Mouse (Mus musculus): ENCODE data around the gene L1td1.
"Not testable (repeated sequence)": the region's sequence is repeated elsewhere in the genome, so short reads cannot be mapped to it uniquely, and the experiment has no call there.

The L1td1 gene

DNA sequence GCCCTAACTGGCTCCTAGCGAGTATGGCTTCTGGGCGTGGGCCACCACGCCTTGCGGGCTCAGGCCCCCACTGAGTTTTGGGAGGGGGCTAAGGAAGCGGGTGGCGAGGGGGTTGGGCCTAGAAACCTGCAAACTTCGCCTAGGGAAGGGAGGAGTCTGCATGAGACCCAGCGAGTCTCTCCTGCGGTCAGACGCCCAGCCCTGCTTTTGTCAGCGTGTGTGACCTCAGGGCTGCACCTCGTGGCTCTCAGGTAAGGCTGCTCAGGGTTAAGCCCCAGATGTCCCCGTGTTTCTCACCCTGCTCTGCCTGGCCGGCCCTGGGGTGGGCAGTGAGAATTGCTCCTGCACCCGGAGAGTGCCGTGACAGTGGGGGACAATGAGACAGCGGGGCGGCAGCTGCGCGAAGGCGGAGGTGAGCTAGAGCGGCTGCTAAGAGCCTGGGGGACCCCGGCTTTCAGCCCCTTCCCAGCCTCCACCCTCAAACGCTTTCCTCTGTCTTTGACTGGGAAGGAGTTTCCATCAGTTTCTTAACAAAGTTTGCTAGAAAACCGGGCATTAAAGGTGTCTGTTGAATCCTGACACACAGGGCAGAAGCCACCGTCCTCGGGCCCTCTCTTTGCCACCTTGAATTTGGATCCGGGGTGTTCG lies at the start of gene L1td1:
L1td1 (plus strand) TSS at position 145 of the 648 bp plus-strand sequence.
- no peak for DNase-seq (ENCODE audit: low read depth, low spot score)

DNA sequence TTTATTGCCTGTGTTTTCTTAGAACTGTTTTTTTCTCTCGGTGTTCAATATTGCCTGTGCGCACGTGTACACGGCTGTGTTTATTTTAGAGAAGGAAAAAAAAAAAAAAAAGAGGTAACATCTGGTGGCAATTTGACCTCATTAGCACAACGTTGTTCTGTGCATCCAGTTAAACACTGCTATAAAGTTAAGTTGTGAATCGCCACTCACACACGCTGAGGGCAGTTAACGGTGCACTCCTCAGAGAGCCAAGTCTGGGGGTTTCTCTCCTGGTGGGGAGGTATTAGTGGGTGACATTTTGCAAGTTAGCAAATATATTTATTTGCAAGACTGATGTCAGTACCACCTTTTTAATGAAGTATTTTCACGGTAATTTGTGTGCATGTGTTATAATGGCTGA lies 49.0 kb upstream of the L1td1 start:
- DNase-seq (ENCODE audit: low read depth, low spot score), result no peak

GRCm38 (mm10) chr4:98686678-98687267 lies 39.8 kb upstream of the L1td1 start:
- no peak for DNase-seq (ENCODE audit: low read depth, low spot score)

DNA sequence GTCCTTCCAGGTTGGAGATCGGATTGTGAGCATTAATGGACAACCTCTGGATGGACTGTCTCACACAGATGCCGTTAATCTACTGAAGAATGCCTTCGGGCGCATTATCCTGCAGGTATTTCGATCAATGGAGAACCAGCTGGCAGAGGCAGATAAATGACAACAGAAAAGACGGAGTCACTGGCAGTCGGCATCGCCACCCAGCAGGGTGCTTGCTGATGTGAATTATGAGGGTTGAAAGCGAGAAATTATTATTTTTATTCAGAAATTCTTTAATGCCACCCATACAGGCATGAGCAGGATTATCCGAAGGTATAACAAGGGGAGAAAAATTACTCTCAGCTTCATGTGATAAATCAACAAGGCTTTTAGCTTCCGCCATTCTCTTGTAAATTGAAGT lies 38.4 kb upstream of the L1td1 start:
- DNase-seq (ENCODE audit: low read depth, low spot score), result no peak

DNA sequence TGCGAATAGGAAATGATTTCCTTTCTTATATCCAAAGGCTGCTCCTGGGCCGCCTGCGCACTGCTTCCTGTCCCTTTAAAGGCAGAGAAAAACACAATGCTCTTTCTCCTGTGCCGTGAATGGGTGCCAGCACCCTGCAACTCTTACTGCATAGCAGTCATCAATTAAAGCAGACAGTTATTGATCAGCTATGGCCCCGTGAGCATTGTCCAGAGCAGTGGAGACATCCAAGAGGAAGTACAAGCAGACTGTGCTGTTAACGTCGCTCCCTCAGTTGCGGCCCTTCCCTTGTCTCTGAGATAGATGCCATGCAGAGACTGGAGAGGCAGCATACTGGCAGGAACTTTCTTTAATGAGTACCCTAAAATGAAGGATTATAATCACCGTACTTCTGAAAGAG lies 38.0 kb upstream of the L1td1 start:
- DNase-seq (ENCODE audit: low read depth, low spot score), result no peak

DNA sequence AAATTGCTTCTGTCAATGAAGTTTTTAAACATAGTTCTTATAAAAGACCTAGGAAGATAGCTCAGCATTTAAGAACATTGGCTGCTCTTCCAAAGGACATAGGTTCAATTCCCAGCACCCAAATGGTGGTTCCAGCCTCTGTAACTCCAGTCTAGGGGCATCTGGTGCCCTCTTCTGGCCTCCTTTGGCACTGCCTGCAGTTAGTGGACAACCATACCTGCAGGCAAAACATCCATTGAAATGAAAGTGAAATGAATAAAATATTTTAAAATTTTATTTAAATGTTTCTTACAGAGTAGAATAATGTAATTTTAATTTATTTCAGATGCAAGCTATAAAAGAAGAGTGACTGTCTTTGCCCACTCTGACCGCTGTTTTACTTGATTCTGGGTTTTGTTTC lies 36.5 kb upstream of the L1td1 start:
- DNase-seq (ENCODE audit: low read depth, low spot score), result no peak

- peak; percentile 30 for DNase-seq (ENCODE audit: low read depth, low spot score)
These were observed 32.9 kb upstream of the L1td1 start for GRCm38 (mm10) chr4:98693465-98694185.

DNA sequence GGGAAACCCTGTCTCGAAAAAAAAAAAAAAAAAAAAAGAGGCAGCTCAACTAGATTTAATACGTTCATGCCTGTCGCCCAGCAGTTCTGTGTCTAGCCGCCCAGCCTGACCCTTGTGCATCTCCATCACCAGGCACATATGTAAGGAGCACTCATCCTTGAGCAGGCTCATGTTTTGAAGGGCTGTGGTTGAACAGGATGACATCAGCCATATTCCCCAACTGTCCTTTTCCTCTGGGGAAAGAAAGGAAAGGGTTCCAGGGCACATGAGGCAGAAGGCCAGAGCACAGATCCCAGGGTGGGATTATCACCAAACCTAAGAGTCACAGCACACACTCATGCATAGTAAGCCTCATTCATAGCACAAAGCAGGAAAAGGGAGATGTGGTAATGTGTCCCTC lies 28.6 kb upstream of the L1td1 start:
- no peak for DNase-seq (ENCODE audit: low read depth, low spot score)

- DNase-seq (ENCODE audit: low read depth, low spot score), result no peak
These were observed 27.6 kb upstream of the L1td1 start for GRCm38 (mm10) chr4:98698921-98699320.

DNA sequence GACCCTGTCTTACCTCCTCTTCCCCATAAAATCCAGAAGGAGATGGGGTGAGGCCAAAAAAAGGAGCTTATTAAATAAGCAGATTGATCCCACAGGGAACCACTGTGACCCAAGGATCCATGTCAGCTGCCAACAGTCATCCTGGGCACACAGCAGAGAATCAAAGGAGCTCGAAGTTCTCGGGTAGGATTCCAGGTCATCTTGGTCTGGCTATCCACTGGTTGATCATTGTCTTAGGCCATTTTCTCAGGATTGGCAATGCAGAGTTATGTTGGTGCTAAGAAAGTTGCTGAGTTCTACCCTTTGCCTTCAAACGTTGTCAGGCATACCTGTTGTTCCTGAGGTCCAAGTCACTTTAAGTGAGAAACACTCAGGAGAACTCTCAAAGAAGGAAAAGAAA lies 26.4 kb upstream of the L1td1 start:
- DNase-seq (ENCODE audit: low read depth, low spot score), result no peak

DNA sequence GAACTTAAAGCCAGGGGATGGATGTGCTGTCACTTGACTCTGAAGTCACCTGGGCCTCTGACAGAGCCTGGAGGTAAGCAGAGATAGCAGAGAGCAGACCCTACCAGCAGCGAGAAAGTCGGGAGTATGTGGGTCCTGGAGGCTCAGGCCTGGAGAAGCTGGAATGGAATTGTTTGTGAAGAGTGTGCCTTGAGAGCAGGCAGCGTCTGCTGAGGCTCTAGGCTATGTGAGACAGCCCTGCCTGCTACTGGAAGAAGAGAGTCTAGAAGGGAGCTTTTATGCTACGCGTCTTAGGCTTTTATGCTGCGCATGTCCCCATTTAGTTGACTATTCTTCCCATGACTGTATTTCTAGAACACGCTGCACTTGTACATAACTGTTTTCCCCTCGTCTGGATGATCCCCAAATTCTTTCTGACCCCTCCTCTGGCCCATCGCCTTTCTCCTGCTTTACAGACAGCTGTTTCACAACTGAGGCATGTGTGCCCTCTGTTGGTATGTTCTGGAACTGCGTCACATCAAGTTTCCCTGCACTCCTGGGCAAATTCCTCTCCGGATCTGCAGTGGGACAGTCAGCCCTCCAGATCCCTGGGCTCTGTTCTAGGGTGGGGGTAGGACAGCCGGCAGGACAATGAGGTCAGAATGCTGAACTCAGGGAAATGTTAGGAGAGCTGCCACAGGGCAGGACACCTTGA lies 24.2 kb upstream of the L1td1 start:
- DNase-seq (ENCODE audit: low read depth, low spot score), result peak; percentile 88

DNA sequence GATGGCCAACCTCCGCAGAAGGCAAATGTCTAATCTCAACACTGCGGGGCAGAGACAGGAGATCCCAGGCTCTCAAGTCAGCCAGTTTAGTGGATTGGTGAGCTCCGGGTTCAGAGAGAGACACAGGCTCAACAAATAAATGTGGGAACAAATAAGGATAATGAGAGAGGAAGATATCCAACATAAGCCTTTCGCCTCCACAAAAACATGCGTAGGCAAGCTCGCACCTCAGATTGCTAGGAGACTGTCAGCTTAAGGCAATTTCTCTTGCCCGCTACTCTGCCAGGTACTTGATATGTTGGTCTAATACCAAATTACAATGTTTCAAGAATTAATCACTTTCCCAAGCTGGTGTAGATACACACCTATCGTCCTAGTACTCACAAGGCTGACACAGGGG lies 15.6 kb upstream of the L1td1 start:
- no peak for DNase-seq (ENCODE audit: low read depth, low spot score)

GRCm38 (mm10) chr4:98717735-98718546 lies 8.6 kb upstream of the L1td1 start:
- peak; percentile 19 for DNase-seq (ENCODE audit: low read depth, low spot score)

- no peak for DNase-seq (ENCODE audit: low read depth, low spot score)
These were observed 8.0 kb upstream of the L1td1 start for GRCm38 (mm10) chr4:98718547-98718917.

- DNase-seq (ENCODE audit: low read depth, low spot score), result peak; percentile 86
These were observed 4.1 kb upstream of the L1td1 start for GRCm38 (mm10) chr4:98722454-98722853.

- not testable (repeated sequence) for DNase-seq (ENCODE audit: low read depth, low spot score)
These were observed 1.9 kb upstream of the L1td1 start for GRCm38 (mm10) chr4:98724682-98725081.

- no peak for DNase-seq (ENCODE audit: low read depth, low spot score)
These were observed 1.1 kb upstream of the L1td1 start for GRCm38 (mm10) chr4:98725439-98725838.

- DNase-seq (ENCODE audit: low read depth, low spot score), result no peak
These were observed 893 bp downstream of the L1td1 start for GRCm38 (mm10) chr4:98727295-98727958.

- DNase-seq (ENCODE audit: low read depth, low spot score), result no peak
These were observed 1.4 kb downstream of the L1td1 start for GRCm38 (mm10) chr4:98727959-98728347.

- no peak for DNase-seq (ENCODE audit: low read depth, low spot score)
These were observed 2.2 kb downstream of the L1td1 start for GRCm38 (mm10) chr4:98728716-98729115.

DNA sequence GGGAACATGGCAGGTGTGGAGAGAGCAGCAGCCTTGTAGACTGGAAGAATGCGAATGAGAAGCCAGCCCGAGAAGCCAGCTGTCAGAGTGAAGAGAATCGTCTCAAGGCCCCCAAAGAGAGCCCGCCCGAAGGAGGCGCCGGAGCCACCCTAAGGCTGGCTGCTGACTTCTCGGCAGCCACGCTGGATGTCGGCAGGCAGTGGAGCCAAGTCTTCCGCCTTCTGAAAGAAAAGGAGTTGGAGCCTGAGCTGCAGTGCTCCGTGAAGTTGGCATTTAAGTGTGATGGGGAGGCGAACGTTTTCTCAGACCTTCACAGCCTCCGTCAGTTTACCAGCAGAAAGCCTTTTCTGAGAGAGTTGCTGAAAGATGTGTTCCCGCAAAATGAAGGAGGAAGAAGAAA lies 7.1 kb downstream of the L1td1 start:
- peak; percentile 25 for DNase-seq (ENCODE audit: low read depth, low spot score)

Measured in brain, adult 2 months (tissue).